Mouse (Mus musculus) hindbrain, postnatal 0 days (tissue): ENCODE measurements at regions not wholly inside any gene's neighbourhood (a gene's known extent, or its start where the extent isn't known, plus 50 kb on each side); places are given as distances from the start of the nearest gene placed in this dataset.

Experiments
- ATAC-seq: fragments of 200-750 bp; cut with Nextera tagmentation; 2 replicates; pipeline ENCODE4 v1.8.0; 2017; ENCODE audit warnings: mild to moderate bottlenecking, moderate TSS enrichment, moderate library complexity
- DNase-seq: peaks from one replicate; pipeline ENCODE4 v3.0.0-alpha.2; 2015; ENCODE audit warnings: low spot score
- H3K27ac ChIP-seq: fragments of 300-500 bp; sonication (generic); 2 replicates; pipeline ENCODE4 v1.5.1; 2014; ENCODE audit warnings: mild to moderate bottlenecking
- H3K27me3 ChIP-seq: fragments of 300-500 bp; sonication (generic); 2 replicates; pipeline ENCODE4 v1.6.1; 2014; ENCODE audit warnings: low read length, mixed read lengths; ENCODE audit not compliant: insufficient read depth
- H3K36me3 ChIP-seq: fragments of 300-500 bp; sonication (generic); 2 replicates; pipeline ENCODE4 v1.6.1; 2014; ENCODE audit warnings: low read length, mixed read lengths; ENCODE audit not compliant: insufficient read depth
- H3K4me1 ChIP-seq: fragments of 300-500 bp; sonication (generic); 2 replicates; pipeline ENCODE4 v1.6.1; 2014; ENCODE audit warnings: antibody characterized with exemption, low read length, mixed read lengths; ENCODE audit not compliant: insufficient read depth
- H3K4me2 ChIP-seq: fragments of 300-500 bp; sonication (generic); 2 replicates; pipeline ENCODE4 v1.6.1; 2014; ENCODE audit warnings: low read depth, mild to moderate bottlenecking, low read length, moderate library complexity, mixed read lengths
- H3K4me3 ChIP-seq: fragments of 300-500 bp; sonication (generic); 2 replicates; pipeline ENCODE4 v1.5.1; 2014; ENCODE audit warnings: low read length
- H3K9ac ChIP-seq: fragments of 300-500 bp; sonication (generic); replicated peaks from 2 replicates; pipeline ENCODE4 v1.6.1; 2014; ENCODE audit warnings: mild to moderate bottlenecking, low read length, moderate library complexity, mixed read lengths
- H3K9me3 ChIP-seq: fragments of 300-500 bp; sonication (generic); 2 replicates; pipeline ENCODE4 v1.6.1; 2016; ENCODE audit warnings: low read length, mixed read lengths
- CTCF ChIP-seq: IDR thresholded peaks from 2 replicates; pipeline ENCODE4 v1.5.1; 2016; ENCODE audit warnings: antibody characterized with exemption, control low read depth, low read depth
- WGBS: fragments of 180-500 bp; shearing (Covaris S2); extraction: QIAGEN DNeasy Blood & Tissue Kit; methylation state at CpG from one replicate; pipeline ENCODE4 v1.1.7; 2014; 5-methylcytosine and 5-hydroxymethylcytosine counted together

- no peak for ATAC-seq
- no peak overlapping the region for H3K9ac ChIP-seq
- H3K4me1 ChIP-seq, result no peaks in the 10 kb centered on the region
- TF ChIP-seq CTCF, result no peak
- no peak overlapping the region for H3K4me2 ChIP-seq
- H3K9me3 ChIP-seq, result no peaks in the 10 kb centered on the region
- H3K27me3 ChIP-seq, result no peaks in the 10 kb centered on the region
- no peak overlapping the region for H3K4me3 ChIP-seq
- 74% methylated on average over 7 of the region's 7 CpGs for WGBS
- H3K36me3 ChIP-seq, result no peaks in the 10 kb centered on the region
- DNase-seq, result no peak
- H3K27ac ChIP-seq, result no peak overlapping the region
Observed at GRCm38 (mm10) chr1:163557875-163558274, 154.4 kb upstream of the Gorab start.

- no peaks in the 10 kb centered on the region for H3K36me3 ChIP-seq
- 78% methylated on average over 2 of the region's 2 CpGs for WGBS
- H3K9ac ChIP-seq, result no peak overlapping the region
- TF ChIP-seq CTCF, result no peak
- ATAC-seq (no peak), DNase-seq (no peak)
- H3K4me3 ChIP-seq, result no peak overlapping the region
- H3K27ac ChIP-seq, result no peak overlapping the region
- no peaks in the 10 kb centered on the region for H3K27me3 ChIP-seq
- no peak overlapping the region for H3K4me2 ChIP-seq
- H3K4me1 ChIP-seq, result no peaks in the 10 kb centered on the region
- H3K9me3 ChIP-seq, result no peaks in the 10 kb centered on the region
Observed at GRCm38 (mm10) chr1:163555185-163555584, 151.7 kb upstream of the Gorab start.

- WGBS, result 79% methylated on average over 8 of the region's 8 CpGs
- no peak overlapping the region for H3K27ac ChIP-seq
- no peaks in the 10 kb centered on the region for H3K36me3 ChIP-seq
- H3K27me3 ChIP-seq, result no peaks in the 10 kb centered on the region
- TF ChIP-seq CTCF, result no peak
- no peak overlapping the region for H3K4me3 ChIP-seq
- no peak for ATAC-seq
- H3K4me1 ChIP-seq, result no peaks in the 10 kb centered on the region
- no peaks in the 10 kb centered on the region for H3K9me3 ChIP-seq
- DNase-seq, result no peak
- no peak overlapping the region for H3K4me2 ChIP-seq
- H3K9ac ChIP-seq, result no peak overlapping the region
Observed at GRCm38 (mm10) chr1:163538776-163539492, 135.5 kb upstream of the Gorab start.

GRCm38 (mm10) chr1:163530563-163530962 lies 127.1 kb upstream of the Gorab start:
- ATAC-seq, result no peak
- WGBS, result 78% methylated on average over 4 of the region's 4 CpGs
- TF ChIP-seq CTCF, result no peak

GRCm38 (mm10) chr1:163517966-163518365 lies 114.5 kb upstream of the Gorab start:
- H3K4me3 ChIP-seq, result no peak overlapping the region
- no peaks in the 10 kb centered on the region for H3K27me3 ChIP-seq
- DNase-seq, result no peak
- no peak for TF ChIP-seq CTCF
- H3K9me3 ChIP-seq, result no peaks in the 10 kb centered on the region
- 87% methylated on average over 5 of the region's 5 CpGs for WGBS
- H3K9ac ChIP-seq, result no peak overlapping the region
- no peak overlapping the region for H3K27ac ChIP-seq
- no peak overlapping the region for H3K4me2 ChIP-seq
- no peak for ATAC-seq
- no peaks in the 10 kb centered on the region for H3K36me3 ChIP-seq
- no peaks in the 10 kb centered on the region for H3K4me1 ChIP-seq

More at GRCm38 (mm10) chr1:163530563-163530962, 127.1 kb upstream of the Gorab start:
- Histone ChIP-seq H3K4me2 (no peak overlapping the region), H3K9me3 (no peaks in the 10 kb centered on the region), H3K9ac (no peak overlapping the region), H3K4me1 (no peaks in the 10 kb centered on the region), H3K36me3 (no peaks in the 10 kb centered on the region), H3K4me3 (no peak overlapping the region), H3K27ac (no peak overlapping the region), H3K27me3 (no peaks in the 10 kb centered on the region)
- DNase-seq, result no peak

- no peak for TF ChIP-seq CTCF
- no peaks in the 10 kb centered on the region for H3K4me1 ChIP-seq
- no peak overlapping the region for H3K4me2 ChIP-seq
- ATAC-seq, result no peak
- DNase-seq, result no peak
- H3K9ac ChIP-seq, result no peak overlapping the region
- H3K4me3 ChIP-seq, result no peak overlapping the region
- no peak overlapping the region for H3K27ac ChIP-seq
- H3K36me3 ChIP-seq, result no peaks in the 10 kb centered on the region
- H3K27me3 ChIP-seq, result no peaks in the 10 kb centered on the region
- no peaks in the 10 kb centered on the region for H3K9me3 ChIP-seq
Observed at GRCm38 (mm10) chr1:163512847-163513246, 109.4 kb upstream of the Gorab start.

GRCm38 (mm10) chr1:163512008-163512407 lies 108.5 kb upstream of the Gorab start:
- Histone ChIP-seq H3K27me3 (no peaks in the 10 kb centered on the region), H3K36me3 (no peaks in the 10 kb centered on the region), H3K4me3 (no peak overlapping the region), H3K4me1 (no peaks in the 10 kb centered on the region), H3K4me2 (no peak overlapping the region), H3K9ac (no peak overlapping the region), H3K27ac (no peak overlapping the region), H3K9me3 (no peaks in the 10 kb centered on the region)
- WGBS, result 83% methylated on average over 1 of the region's 1 CpGs
- ATAC-seq (no peak), DNase-seq (no peak)
- TF ChIP-seq CTCF, result no peak
